ENCODE assay signal across 29 mouse cellular contexts in genomic region chr8:83046912-83047311, GRCm38 (mm10).
DNase-seq lines count a peak whose midpoint lies in the region; ATAC-seq and TF ChIP-seq lines count a peak whose summit lies in the region.
"Had no signal": no experiment of that assay in that cellular context is flagged by ENCODE, and none has a peak within 500 bp of the region (broad histone marks: within the 10 kb centered on the region; RNA-seq: fewer than 3 reads in every experiment).

No protein-coding gene starts in this region.

- H3K27me3 ChIP-seq in midbrain, embryonic 10.5 days (ENCODE audit: low read depth, poor library complexity, severe bottlenecking): no peaks in the 10 kb centered on the region
- no peaks in the 10 kb centered on the region for H3K27me3 ChIP-seq in midbrain, postnatal 0 days (ENCODE audit: insufficient read depth, low read length)
- H3K27me3 ChIP-seq: embryonic facial prominence, embryonic 12.5 days; heart, embryonic 12.5 days; hindbrain, embryonic 15.5 days; liver, embryonic 12.5 days; megakaryocyte, embryonic 14.5 days; midbrain, embryonic 13.5 days; neural tube, embryonic 15.5 days had no signal

- H3K27ac ChIP-seq in midbrain, embryonic 10.5 days (replicated peaks): peak overlapping the region; percentile 42; the same call in 1 of the 2 replicates
- no peak overlapping the region for H3K27ac ChIP-seq in midbrain, postnatal 0 days (ENCODE audit: low read depth, low read length)
- H3K27ac ChIP-seq in brown adipose tissue, adult 24 weeks (replicated peaks; ENCODE audit: low read depth, low read length): peak overlapping the region; percentile 41
- H3K27ac ChIP-seq: embryonic facial prominence, embryonic 12.5 days; hindbrain, embryonic 10.5 days; hindbrain, embryonic 15.5 days; liver, embryonic 12.5 days; midbrain, embryonic 13.5 days; neural tube, embryonic 15.5 days had no signal

- H3K4me2 ChIP-seq in midbrain, postnatal 0 days (ENCODE audit: low read depth, low read length, poor library complexity, severe bottlenecking): no peak overlapping the region
- H3K4me2 ChIP-seq: embryonic facial prominence, embryonic 12.5 days; heart, embryonic 12.5 days; hindbrain, embryonic 15.5 days; liver, embryonic 12.5 days; midbrain, embryonic 13.5 days; neural tube, embryonic 15.5 days had no signal

- no peaks in the 10 kb centered on the region for H3K9me3 ChIP-seq in midbrain, embryonic 10.5 days (replicated peaks)
- H3K9me3 ChIP-seq in midbrain, postnatal 0 days (ENCODE audit: low read length): no peaks in the 10 kb centered on the region
- H3K9me3 ChIP-seq: embryonic facial prominence, embryonic 12.5 days; heart, embryonic 12.5 days; hindbrain, embryonic 10.5 days; hindbrain, embryonic 15.5 days; liver, embryonic 12.5 days; megakaryocyte, embryonic 14.5 days; midbrain, embryonic 13.5 days; neural tube, embryonic 15.5 days had no signal

- H3K4me1 ChIP-seq in midbrain, embryonic 10.5 days: peaks cover 37% of the 10 kb centered on the region
- H3K4me1 ChIP-seq in midbrain, postnatal 0 days (ENCODE audit: insufficient read depth, low read length): no peaks in the 10 kb centered on the region
- peaks cover 16% of the 10 kb centered on the region for H3K4me1 ChIP-seq in brown adipose tissue, adult 24 weeks (ENCODE audit: control insufficient read depth, insufficient read depth, insufficient read length, low read length)
- H3K4me1 ChIP-seq: liver, embryonic 12.5 days had no signal

- no peaks in the 10 kb centered on the region for H3K36me3 ChIP-seq in midbrain, embryonic 10.5 days
- no peaks in the 10 kb centered on the region for H3K36me3 ChIP-seq in midbrain, postnatal 0 days (ENCODE audit: insufficient read depth, low read length)
- H3K36me3 ChIP-seq: embryonic facial prominence, embryonic 12.5 days; heart, embryonic 12.5 days; hindbrain, embryonic 10.5 days; hindbrain, embryonic 15.5 days; liver, embryonic 12.5 days; midbrain, embryonic 13.5 days; neural tube, embryonic 15.5 days had no signal

- no peak for TF ChIP-seq CTCF in midbrain, postnatal 0 days (IDR thresholded peaks at IDR 0.05)

- ATAC-seq in midbrain, postnatal 0 days (ENCODE audit: low FRiP score): no peak
- ATAC-seq: CD4-positive, CD25-positive, alpha-beta regulatory T cell, adult 4 months; forebrain, embryonic 14.5 days; inflammation-experienced regulatory T-cells, adult 6 months; liver, embryonic 12.5 days; liver, postnatal 0 days; midbrain, embryonic 13.5 days had no signal

- H3K9ac ChIP-seq in midbrain, postnatal 0 days (replicated peaks; ENCODE audit: low read length, poor library complexity, severe bottlenecking): no peak overlapping the region
- H3K9ac ChIP-seq: embryonic facial prominence, embryonic 12.5 days; heart, embryonic 12.5 days; hindbrain, embryonic 15.5 days; liver, embryonic 12.5 days; liver, postnatal 0 days; midbrain, embryonic 13.5 days; neural tube, embryonic 15.5 days had no signal

- no peak overlapping the region for H3K4me3 ChIP-seq in midbrain, embryonic 10.5 days
- no peak overlapping the region for H3K4me3 ChIP-seq in midbrain, postnatal 0 days (ENCODE audit: low read depth, low read length)
- no peak overlapping the region for H3K4me3 ChIP-seq in brown adipose tissue, adult 24 weeks (ENCODE audit: insufficient read depth, low read depth, low read length)
- H3K4me3 ChIP-seq: embryonic facial prominence, embryonic 12.5 days; heart, embryonic 12.5 days; hindbrain, embryonic 10.5 days; hindbrain, embryonic 15.5 days; liver, embryonic 12.5 days; megakaryocyte, embryonic 14.5 days; midbrain, embryonic 13.5 days; neural tube, embryonic 15.5 days had no signal

- peak; percentile 23 for DNase-seq in adrenal gland, postnatal 25 days
- no peak for DNase-seq in adrenal gland, adult 2 months
- peak; percentile 30 for DNase-seq in heart, postnatal 4 days
- no peak for DNase-seq in heart, adult 8-10 months (ENCODE audit: low spot score)
- DNase-seq in midbrain, embryonic 10.5 days (ENCODE audit: low spot score): no peak
- DNase-seq in midbrain, postnatal 0 days (ENCODE audit: low spot score): no peak
- DNase-seq: cerebellum, adult 11-12 months; cerebellum, adult 9-11 months; embryo, embryonic 11 days; kidney, adult 11 months; kidney, postnatal 36 days; liver, postnatal 0 days; retina, postnatal 1 day; right cerebral cortex, postnatal 14 days; spleen, adult 18-20 months; thymus, adult 2 months; thymus, postnatal 36 days had no signal

- 85% methylated on average over 9 of the region's 9 CpGs for WGBS in midbrain, embryonic 10.5 days
- 71% methylated on average over 9 of the region's 9 CpGs for WGBS in midbrain, postnatal 0 days

Comparison
In these comparisons a context has a peak if more than half of its experiments do, and no peak if none do; other contexts are left out.
1. DNase-seq: peak in adrenal gland, postnatal 25 days (single experiment) and heart, postnatal 4 days (single experiment); none in adrenal gland, adult 2 months (single experiment), heart, adult 8-10 months (single experiment), midbrain, embryonic 10.5 days (single experiment) and midbrain, postnatal 0 days (single experiment).